Mouse (Mus musculus): Measurements from ENCODE around the gene Pdyn.

The Pdyn gene

GRCm38 (mm10) chr2:129654233-129654950, 45.3 kb downstream of the Pdyn start:
- WGBS, result 57% methylated on average over 4 of the region's 4 CpGs

GRCm38 (mm10) chr2:129653632-129654031, 46.0 kb downstream of the Pdyn start:
- WGBS, result 67% methylated on average over 2 of the region's 2 CpGs

- WGBS, result 70% methylated on average over 4 of the region's 4 CpGs
Observed at GRCm38 (mm10) chr2:129652616-129653015, 47.0 kb downstream of the Pdyn start.
